Comparison of ENCODE assay signal across 8 mouse cellular contexts in genomic region chr3:87175438-87175815, GRCm38 (mm10). TPM values are rescaled to one million over a fixed set of nuclear protein-coding genes. Genes with fewer than 3 reads are reported as not detected.
DNase-seq lines count a peak whose midpoint lies in the region; ATAC-seq and TF ChIP-seq lines count a peak whose summit lies in the region.

No protein-coding gene starts in this region.

- no peak overlapping the region for H3K9ac ChIP-seq in CH12.LX (ENCODE audit: insufficient read depth, low read depth)
- H3K9ac ChIP-seq in forebrain, embryonic 12.5 days: no peak overlapping the region
- peak overlapping the region; percentile 84; the same call in 1 of the 2 replicates for H3K9ac ChIP-seq in intestine, embryonic 16.5 days (ENCODE audit: low read depth, low read length)
- H3K9ac ChIP-seq in midbrain, embryonic 15.5 days: no peak overlapping the region

- H3K36me3 ChIP-seq in CH12.LX (replicated peaks in 1 of 2; ENCODE audit: control insufficient read depth in 1 of 2, insufficient read depth in 1 of 2, low read length in 1 of 2): no peaks in the 10 kb centered on the region
- H3K36me3 ChIP-seq in forebrain, embryonic 12.5 days (replicated peaks): no peaks in the 10 kb centered on the region
- H3K36me3 ChIP-seq in intestine, embryonic 16.5 days (ENCODE audit: control insufficient read depth, insufficient read depth, low read length): no peaks in the 10 kb centered on the region
- H3K36me3 ChIP-seq in midbrain, embryonic 15.5 days (replicated peaks): no peaks in the 10 kb centered on the region

- H3K79me2 ChIP-seq in CH12.LX (replicated peaks; ENCODE audit: control insufficient read depth, extremely low read depth, insufficient read depth, poor library complexity, severe bottlenecking): no peaks in the 10 kb centered on the region

- peaks cover 52% of the 10 kb centered on the region for H3K27me3 ChIP-seq in CH12.LX (replicated peaks)
- H3K27me3 ChIP-seq in forebrain, embryonic 12.5 days: no peaks in the 10 kb centered on the region
- H3K27me3 ChIP-seq in intestine, embryonic 16.5 days (replicated peaks; ENCODE audit: control insufficient read depth, insufficient read depth, low read length): no peaks in the 10 kb centered on the region
- no peaks in the 10 kb centered on the region for H3K27me3 ChIP-seq in midbrain, embryonic 15.5 days (replicated peaks)

- peak; percentile 48 for DNase-seq in adrenal gland, postnatal 10 days
- DNase-seq in adrenal gland, adult 18-20 months (ENCODE audit: low spot score in 2 of 2): no peak
- no peak for DNase-seq in CH12.LX (ENCODE audit: extremely low read depth)
- no peak for DNase-seq in T-cell, adult 2 months (ENCODE audit: low spot score)
- DNase-seq in yolk sac, embryonic 10.5 days (ENCODE audit: low spot score): no peak

- WGBS in forebrain, embryonic 12.5 days: 63% methylated on average over 3 of the region's 3 CpGs
- 45% methylated on average over 3 of the region's 3 CpGs for WGBS in intestine, embryonic 16.5 days
- WGBS in midbrain, embryonic 15.5 days: 50% methylated on average over 3 of the region's 3 CpGs

- in situ Hi-C loops in CH12.LX (cut with MboI; ENCODE audit: low pct_ligation_motif_present, low pct_unique_long_range_greater_than_20kb, low sequenced_read_pairs): loop anchor here (10.0 kb wide), 1 partner anchor 91 kb away; no protein-coding TSS in a partner anchor

- ATAC-seq in forebrain, embryonic 12.5 days (ENCODE audit: low FRiP score): no peak
- ATAC-seq in intestine, embryonic 16.5 days: no peak
- no peak for ATAC-seq in midbrain, embryonic 15.5 days (replicated peaks)

- TF ChIP-seq POLR2A in CH12.LX (IDR thresholded peaks at IDR 0.05; ENCODE audit: low read depth, low read length): no peak

- H3K4me1 ChIP-seq in CH12.LX (ENCODE audit: control insufficient read depth in 1 of 2, insufficient read depth in 2 of 2): no peaks in the 10 kb centered on the region
- peaks cover 34% of the 10 kb centered on the region for H3K4me1 ChIP-seq in forebrain, embryonic 12.5 days
- peaks cover 15% of the 10 kb centered on the region; the same call in 1 of the 2 replicates for H3K4me1 ChIP-seq in intestine, embryonic 16.5 days (ENCODE audit: control insufficient read depth, insufficient read depth, low read length)
- H3K4me1 ChIP-seq in midbrain, embryonic 15.5 days: peaks cover 41% of the 10 kb centered on the region

- peak; percentile 61 for TF ChIP-seq RAD21 in CH12.LX (IDR thresholded peaks at IDR 0.05; ENCODE audit: low read depth, low read length)

- H3K9me3 ChIP-seq in CH12.LX (replicated peaks; ENCODE audit: low read length): no peaks in the 10 kb centered on the region
- H3K9me3 ChIP-seq in forebrain, embryonic 12.5 days: no peaks in the 10 kb centered on the region
- H3K9me3 ChIP-seq in intestine, embryonic 16.5 days (ENCODE audit: control insufficient read depth, low read length): no peaks in the 10 kb centered on the region
- H3K9me3 ChIP-seq in midbrain, embryonic 15.5 days: no peaks in the 10 kb centered on the region

- H3K4me3 ChIP-seq in CH12.LX (replicated peaks in 1 of 3; ENCODE audit: low read depth in 2 of 3, low read length in 2 of 3, poor library complexity in 1 of 3): no peak overlapping the region
- H3K4me3 ChIP-seq in forebrain, embryonic 12.5 days (replicated peaks): no peak overlapping the region
- H3K4me3 ChIP-seq in intestine, embryonic 16.5 days (ENCODE audit: low read length): no peak overlapping the region
- no peak overlapping the region for H3K4me3 ChIP-seq in midbrain, embryonic 15.5 days

- H3K27ac ChIP-seq in CH12.LX (ENCODE audit: insufficient read depth, low read depth): no peak overlapping the region
- peak overlapping the region; percentile 84; the same call in 1 of the 2 replicates for H3K27ac ChIP-seq in forebrain, embryonic 12.5 days
- peak overlapping the region; percentile 87; the same call in 1 of the 2 replicates for H3K27ac ChIP-seq in intestine, embryonic 16.5 days (ENCODE audit: low read length)
- peak overlapping the region; percentile 80 for H3K27ac ChIP-seq in midbrain, embryonic 15.5 days

- TF ChIP-seq EP300 in CH12.LX (IDR thresholded peaks at IDR 0.05; ENCODE audit: low read length): no peak

- TF ChIP-seq CTCF in CH12.LX (conservative IDR thresholded peaks at IDR 0.05 in 1 of 2, IDR thresholded peaks at IDR 0.05 in 1 of 2; ENCODE audit: low read depth in 2 of 2, low read length in 2 of 2): peak in 1 of 2 experiments; percentile 69; a peak in 2 of 4 replicates

- dilution Hi-C loops in CH12.LX (cut with MboI; ENCODE audit: extremely low pct_ligation_motif_present, extremely low pct_unique_long_range_greater_than_20kb, low sequenced_read_pairs): no loop called here

- H3K4me2 ChIP-seq in CH12.LX (ENCODE audit: insufficient read depth, low read depth, poor library complexity, severe bottlenecking): no peak overlapping the region
- peak overlapping the region; percentile 87; the same call in 1 of the 2 replicates for H3K4me2 ChIP-seq in forebrain, embryonic 12.5 days
- H3K4me2 ChIP-seq in intestine, embryonic 16.5 days (ENCODE audit: low read depth, low read length): peak overlapping the region; percentile 77; the same call in 1 of the 2 replicates
- peak overlapping the region; percentile 66; the same call in 1 of the 2 replicates for H3K4me2 ChIP-seq in midbrain, embryonic 15.5 days

TF ChIP-seq in CH12.LX, 34 proteins besides CTCF, POLR2A, EP300 and RAD21:
- TF ChIP-seq SMC3 (IDR thresholded peaks at IDR 0.05; ENCODE audit: low read depth, low read length) (peak; percentile 73), BHLHE40 (IDR thresholded peaks at IDR 0.05; ENCODE audit: low read depth, low read length) (no peak)

RNA-seq across cellular contexts. Expression of gene Kirrel, which starts 0.9 kb away (rescaled TPM):
- 10 to 100 TPM; 17.3 to 17.5 TPM for total RNA-seq in adrenal gland, postnatal 10 days (2021)
- total RNA-seq in adrenal gland, adult 18-20 months (2021): 10 to 100 TPM; 11.6 to 13.8 TPM
- not detected in 2 replicates for total RNA-seq in CH12.LX (2012; rRNA removed)
- not detected in 2 replicates for total RNA-seq in CH12.LX (2014; rRNA removed)
- polyA plus RNA-seq in CH12.LX (2012; ENCODE audit: insufficient read length, low read depth): not detected in 2 replicates
- polyA plus RNA-seq in forebrain, embryonic 12.5 days (2016; fragmentation: Nextera tagmentation; extraction: Ambion mirVana): 11.5 and 12.9 TPM in 2 replicates
- 7.3 and 8.3 TPM in 2 replicates for polyA plus RNA-seq in intestine, embryonic 16.5 days (2015; fragmentation: Nextera tagmentation; extraction: Ambion mirVana)
- polyA plus RNA-seq in midbrain, embryonic 15.5 days (2015; fragmentation: Nextera tagmentation; extraction: Ambion mirVana): 7.4 and 8.3 TPM in 2 replicates
